Mouse (Mus musculus) testis, adult 2 months (tissue): ENCODE measurements at regions not wholly inside any gene's neighbourhood (a gene's known extent, or its start where the extent isn't known, plus 50 kb on each side); places are given as distances from the start of the nearest gene placed in this dataset.

Source experiments
- H3K27ac ChIP-seq: fragments of 200-500 bp; 2 replicates; pipeline ENCODE4 v1.5.1; 2012; ENCODE audit warnings: low read depth, low read length; ENCODE audit not compliant: control insufficient read depth, insufficient read depth
- H3K27me3 ChIP-seq: fragments of 200-500 bp; 2 replicates; pipeline ENCODE4 v1.6.1; 2012; ENCODE audit warnings: mild to moderate bottlenecking, low read length, moderate library complexity; ENCODE audit not compliant: control insufficient read depth, insufficient read depth
- H3K36me3 ChIP-seq: fragments of 200-500 bp; 2 replicates; pipeline ENCODE4 v1.6.1; 2012; ENCODE audit warnings: mild to moderate bottlenecking, low read length; ENCODE audit not compliant: control insufficient read depth, insufficient read depth
- H3K4me1 ChIP-seq: fragments of 200-500 bp; 2 replicates; pipeline ENCODE4 v1.6.1; 2012; ENCODE audit warnings: low read length; ENCODE audit not compliant: control insufficient read depth, insufficient read depth
- H3K4me3 ChIP-seq: fragments of 200-500 bp; 2 replicates; pipeline ENCODE4 v1.5.1; 2012; ENCODE audit warnings: low read depth, mild to moderate bottlenecking, low read length, moderate library complexity, mixed read lengths; ENCODE audit not compliant: control insufficient read depth
- CTCF ChIP-seq: fragments of 200-500 bp; IDR thresholded peaks from 2 replicates; pipeline ENCODE4 v1.5.1; 2012; ENCODE audit warnings: low read depth, mild to moderate bottlenecking, inconsistent platforms, low read length, moderate library complexity; ENCODE audit not compliant: control insufficient read depth, insufficient read depth, insufficient replicate concordance
- POLR2A ChIP-seq: fragments of 200-500 bp; IDR thresholded peaks from 2 replicates; pipeline ENCODE4 v1.6.1; 2012; ENCODE audit warnings: low read depth, mild to moderate bottlenecking, inconsistent platforms, low read length, moderate library complexity; ENCODE audit not compliant: control insufficient read depth

- H3K27ac ChIP-seq = no peak overlapping the region
- no peak overlapping the region for H3K4me3 ChIP-seq
- H3K27me3 ChIP-seq = no peaks in the 10 kb centered on the region
- H3K4me1 ChIP-seq = no peaks in the 10 kb centered on the region
- no peaks in the 10 kb centered on the region for H3K36me3 ChIP-seq
- no peak for TF ChIP-seq POLR2A
- TF ChIP-seq CTCF = no peak
Measured at GRCm38 (mm10) chr12:9881953-9882623, 312.2 kb downstream of the Osr1 start.

DNA sequence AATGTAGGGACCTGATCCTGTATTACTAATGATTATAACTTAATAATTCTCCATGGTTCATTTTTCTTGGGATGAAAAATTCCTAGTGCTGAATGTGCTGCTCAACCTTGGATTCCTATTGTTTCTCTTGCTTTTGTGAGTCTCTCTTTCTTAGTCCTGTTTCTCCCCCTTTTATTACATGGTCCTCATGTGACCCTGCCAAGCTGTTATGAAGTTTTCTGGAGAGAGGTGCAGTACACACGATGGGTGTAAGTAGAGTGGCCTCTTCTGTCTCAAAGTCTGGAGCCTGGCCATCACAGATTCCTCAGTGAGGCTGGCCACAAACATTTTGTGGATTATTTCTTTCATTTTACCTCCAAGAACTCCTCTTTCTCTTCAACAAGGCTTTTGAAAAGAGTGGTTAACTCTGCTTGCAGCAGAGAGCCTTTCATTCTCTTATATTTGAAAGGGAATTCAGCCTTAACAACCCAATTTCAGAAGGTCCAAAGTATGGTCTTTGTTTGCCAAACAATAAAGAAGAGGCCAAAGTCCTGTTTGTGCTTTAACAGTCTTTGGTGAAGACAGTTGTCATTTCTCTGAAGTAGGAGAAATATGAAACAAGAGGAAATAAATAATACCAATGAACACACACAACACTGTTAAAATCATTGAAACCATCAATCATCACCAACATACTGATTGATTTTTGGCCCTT lies 313.3 kb downstream of the Osr1 start:
- H3K36me3 ChIP-seq = no peaks in the 10 kb centered on the region
- no peak overlapping the region for H3K27ac ChIP-seq
- H3K4me3 ChIP-seq = no peak overlapping the region
- no peak for TF ChIP-seq POLR2A
- H3K4me1 ChIP-seq = no peaks in the 10 kb centered on the region
- H3K27me3 ChIP-seq = no peaks in the 10 kb centered on the region

DNA sequence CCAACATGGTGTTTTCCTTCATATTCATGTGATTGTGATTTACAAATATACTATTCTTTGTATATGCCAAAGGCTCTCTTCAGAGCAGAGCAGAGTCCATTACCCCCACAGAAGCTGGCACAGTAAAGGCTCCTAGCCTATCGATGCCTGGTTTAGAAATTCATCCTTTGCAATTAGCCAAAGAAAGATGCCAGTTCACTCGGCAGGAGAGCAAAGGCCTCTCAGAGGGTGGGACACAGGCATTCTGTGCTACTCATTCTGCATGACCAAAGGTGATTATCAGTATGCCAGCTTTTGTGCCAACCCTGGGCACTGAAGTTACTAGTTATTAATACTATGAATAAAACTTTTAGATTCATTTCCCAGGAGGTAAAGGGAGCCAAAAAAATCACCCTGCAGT lies 324.6 kb downstream of the Osr1 start:
- TF ChIP-seq POLR2A (no peak), CTCF (no peak)
- no peaks in the 10 kb centered on the region for H3K27me3 ChIP-seq
- no peaks in the 10 kb centered on the region for H3K4me1 ChIP-seq
- no peak overlapping the region for H3K4me3 ChIP-seq
- H3K36me3 ChIP-seq = no peaks in the 10 kb centered on the region
- H3K27ac ChIP-seq = no peak overlapping the region

DNA sequence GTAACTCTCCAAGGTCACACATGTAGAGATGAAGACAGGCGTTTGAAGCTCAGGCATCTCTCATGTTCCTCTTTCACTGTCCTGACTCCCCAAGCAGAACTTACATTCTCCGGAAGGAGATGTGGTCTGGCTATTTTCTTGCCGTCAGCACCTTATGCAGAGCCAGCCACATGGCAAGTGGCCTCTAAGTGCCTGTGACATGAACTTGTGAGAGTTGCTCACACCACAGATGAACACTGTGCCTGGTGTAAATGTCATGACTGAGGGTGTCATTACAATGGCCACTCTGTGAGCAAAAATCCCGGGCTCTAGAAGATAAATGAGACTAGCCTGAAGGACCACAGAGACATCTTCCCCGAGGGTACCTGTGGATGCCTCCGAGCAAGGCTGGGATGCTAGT lies 328.1 kb downstream of the Osr1 start:
- H3K4me3 ChIP-seq = no peak overlapping the region
- H3K27me3 ChIP-seq = no peaks in the 10 kb centered on the region
- H3K4me1 ChIP-seq = no peaks in the 10 kb centered on the region
- no peak overlapping the region for H3K27ac ChIP-seq
- H3K36me3 ChIP-seq = no peaks in the 10 kb centered on the region
- TF ChIP-seq CTCF (no peak), POLR2A (no peak)

- Histone ChIP-seq H3K4me1 (no peaks in the 10 kb centered on the region), H3K4me3 (no peak overlapping the region), H3K27me3 (no peaks in the 10 kb centered on the region), H3K36me3 (no peaks in the 10 kb centered on the region), H3K27ac (no peak overlapping the region)
- no peak for TF ChIP-seq POLR2A
- no peak for TF ChIP-seq CTCF
Measured at GRCm38 (mm10) chr12:9898420-9898819, 328.5 kb downstream of the Osr1 start.

- H3K4me3 ChIP-seq = no peak overlapping the region
- H3K27ac ChIP-seq = no peak overlapping the region
- H3K4me1 ChIP-seq = no peaks in the 10 kb centered on the region
- no peaks in the 10 kb centered on the region for H3K36me3 ChIP-seq
- no peaks in the 10 kb centered on the region for H3K27me3 ChIP-seq
- TF ChIP-seq CTCF = no peak
- no peak for TF ChIP-seq POLR2A
Measured at GRCm38 (mm10) chr12:9901948-9902347, 332.0 kb downstream of the Osr1 start.

DNA sequence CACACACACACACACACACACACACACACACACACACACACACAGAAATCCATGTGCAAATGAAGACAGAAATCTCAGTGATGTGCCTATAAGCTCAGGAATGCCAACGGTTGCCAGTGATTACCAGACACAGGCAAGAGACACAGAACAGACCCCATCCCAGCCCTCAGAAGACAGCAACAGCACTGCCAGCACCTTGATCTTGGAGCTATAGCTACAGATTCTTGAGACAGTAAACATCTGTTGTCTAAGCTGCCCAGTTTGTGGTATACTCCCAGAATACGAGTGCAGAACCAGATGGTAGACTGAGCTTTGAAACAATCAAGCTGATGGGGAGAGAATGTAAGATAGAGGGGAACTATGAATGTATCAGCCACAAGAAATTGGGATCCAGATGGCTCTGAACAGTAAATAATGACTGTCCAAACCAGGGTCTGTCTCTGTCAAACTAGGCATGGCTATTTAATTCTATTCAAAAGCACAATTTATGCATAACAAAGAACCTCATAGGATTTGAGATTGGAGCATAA lies 333.9 kb downstream of the Osr1 start:
- TF ChIP-seq POLR2A (no peak), CTCF (no peak)
- Histone ChIP-seq H3K4me1 (no peaks in the 10 kb centered on the region), H3K4me3 (no peak overlapping the region), H3K27ac (no peak overlapping the region), H3K27me3 (no peaks in the 10 kb centered on the region), H3K36me3 (no peaks in the 10 kb centered on the region)
